Mouse (Mus musculus) cortical plate, adult 2 months (tissue): ENCODE results near the gene Tmem132e. TPM values are rescaled to one million over a fixed set of nuclear protein-coding genes. Genes with fewer than 3 reads are reported as not detected.

Experiments used
- H3K27ac ChIP-seq: fragments of 200-500 bp; 2 replicates; pipeline ENCODE4 v1.5.1; 2012; ENCODE audit warnings: low read length, control low read depth, inconsistent platforms; ENCODE audit not compliant: insufficient read depth
- H3K4me1 ChIP-seq: fragments of 200-500 bp; 2 replicates; pipeline ENCODE4 v1.6.1; 2011; ENCODE audit warnings: low read length; ENCODE audit not compliant: control insufficient read depth, insufficient read depth
- H3K4me3 ChIP-seq: fragments of 200-500 bp; 2 replicates; pipeline ENCODE4 v1.5.1; 2011; ENCODE audit warnings: mild to moderate bottlenecking, low read length, control low read depth; ENCODE audit not compliant: insufficient read depth
- CTCF ChIP-seq: fragments of 200-500 bp; IDR thresholded peaks from 2 replicates; pipeline ENCODE4 v1.5.1; 2011; ENCODE audit warnings: mild to moderate bottlenecking, control low read depth, low read length; ENCODE audit not compliant: insufficient read depth; ENCODE audit errors: extremely low read depth
- POLR2A ChIP-seq: fragments of 200-500 bp; IDR thresholded peaks from 2 replicates; pipeline ENCODE4 v1.6.1; 2011; ENCODE audit warnings: mild to moderate bottlenecking, low read length, control low read depth; ENCODE audit not compliant: insufficient read depth; ENCODE audit errors: extremely low read depth
- polyA plus RNA-seq: library from polyadenylated mRNA; depleted of rRNA; stranded (reverse); fragments of >200 nt; gene quantifications from 2 replicates; pipeline ENCODE4 v1.2.3, GENCODE M21; 2012

The Tmem132e gene
- polyA plus RNA-seq, 1 experiment, result 10.3 TPM

DNA sequence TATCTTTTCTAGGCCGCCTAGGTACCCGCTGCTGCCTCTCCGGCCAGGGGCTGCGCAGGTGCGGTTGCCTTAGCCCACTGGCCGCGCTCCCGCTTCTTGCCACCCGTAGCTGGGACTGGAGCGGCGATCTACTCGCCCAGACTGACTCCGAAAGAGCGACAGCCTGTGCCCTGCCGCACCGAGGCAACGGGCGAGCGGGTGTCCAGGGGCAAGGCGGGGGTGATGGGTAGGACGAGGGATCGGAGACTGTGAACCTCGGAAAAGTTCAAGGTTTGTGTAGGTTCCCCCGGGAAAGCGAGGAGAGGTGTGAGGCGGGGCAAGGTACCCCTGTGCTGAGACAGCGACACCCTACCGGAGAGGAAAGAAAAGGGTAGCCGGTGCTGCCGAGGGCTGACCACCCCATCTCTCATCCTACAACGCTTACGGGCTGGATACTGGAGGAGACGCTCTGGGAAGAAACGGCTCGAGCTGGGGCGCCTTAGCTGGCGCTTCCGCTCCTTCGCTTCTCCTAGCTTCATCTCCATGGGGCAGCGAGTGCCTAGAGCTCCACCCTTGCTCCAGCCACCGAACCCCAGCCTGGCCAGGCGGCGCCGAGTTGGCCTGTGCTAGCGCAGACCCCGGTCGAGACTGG lies 874 bp upstream of the Tmem132e start:
- H3K4me3 ChIP-seq, result peak overlapping the region; percentile 59
- H3K27ac ChIP-seq, result no peak overlapping the region
- H3K4me1 ChIP-seq, result no peaks in the 10 kb centered on the region
- TF ChIP-seq POLR2A, result no peak
- no peak for TF ChIP-seq CTCF

DNA sequence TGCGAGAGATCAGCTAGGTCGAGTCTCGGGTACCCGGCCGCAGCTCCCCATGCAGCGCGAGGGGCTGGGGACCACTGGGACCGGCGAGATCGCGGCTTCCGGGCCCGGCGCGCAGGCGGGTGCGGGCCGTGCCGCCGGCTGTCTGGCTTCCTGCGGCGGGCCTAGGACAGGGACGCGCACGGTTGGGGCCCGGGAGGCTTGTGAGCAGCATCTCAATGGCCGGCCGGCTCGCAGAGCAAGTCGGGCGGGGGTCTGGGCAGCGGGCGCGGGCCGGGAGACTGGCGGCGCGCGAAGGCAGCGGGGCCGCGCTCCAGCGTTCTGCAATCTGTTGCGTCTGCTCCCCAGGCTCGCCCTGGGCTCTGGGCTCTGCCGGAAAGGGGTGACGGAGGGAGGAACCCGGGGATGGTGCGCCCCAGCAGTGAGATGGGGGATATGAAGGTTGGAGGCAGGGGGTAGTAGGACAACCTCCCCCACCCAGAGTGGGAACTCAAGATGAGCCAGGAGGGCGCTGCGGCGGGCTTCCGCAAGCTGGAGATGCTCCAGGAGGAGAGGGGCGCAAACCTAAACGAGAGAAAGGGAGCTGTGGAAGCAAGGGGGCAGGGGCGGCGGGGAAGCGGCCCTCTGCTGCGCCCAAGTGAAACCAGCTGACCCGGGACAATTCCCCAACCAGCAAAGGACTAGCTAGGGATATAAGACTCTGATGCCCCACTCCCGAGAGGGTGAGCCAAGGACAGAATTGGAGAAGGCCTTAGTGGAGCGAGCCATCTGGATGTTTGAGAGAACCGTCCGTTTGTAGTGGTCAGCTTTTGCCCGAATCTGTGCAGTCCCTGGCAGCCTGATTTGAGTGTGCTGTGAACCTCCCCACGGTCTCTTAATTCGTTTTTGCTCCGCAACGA lies 944 bp downstream of the Tmem132e start:
- no peak for TF ChIP-seq POLR2A
- no peak for TF ChIP-seq CTCF
- Histone ChIP-seq H3K4me1 (no peaks in the 10 kb centered on the region), H3K27ac (no peak overlapping the region), H3K4me3 (peak overlapping the region; percentile 59)

DNA sequence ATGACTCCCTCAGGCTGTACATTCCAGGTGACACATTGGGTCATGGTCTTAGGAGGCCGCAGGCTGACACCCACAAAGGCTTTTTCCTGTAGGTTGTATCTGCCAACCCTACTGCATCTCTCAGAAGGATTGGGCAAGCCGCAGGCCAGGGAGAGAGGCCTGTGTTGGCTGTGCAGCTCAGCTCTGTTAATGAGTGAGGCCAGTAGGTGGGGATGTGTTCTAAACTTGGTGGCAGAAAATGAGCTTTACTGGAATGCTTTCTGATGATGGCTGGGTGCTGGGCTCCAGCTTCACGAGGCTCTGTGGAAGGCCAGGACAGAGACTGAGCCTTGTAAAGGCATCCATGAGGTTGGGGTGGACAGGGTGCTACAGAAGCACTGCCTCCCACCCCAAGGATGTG lies 3.6 kb downstream of the Tmem132e start:
- TF ChIP-seq POLR2A, result no peak
- TF ChIP-seq CTCF, result peak; percentile 42
- no peak overlapping the region for H3K4me3 ChIP-seq
- no peak overlapping the region for H3K27ac ChIP-seq
- no peaks in the 10 kb centered on the region for H3K4me1 ChIP-seq

DNA sequence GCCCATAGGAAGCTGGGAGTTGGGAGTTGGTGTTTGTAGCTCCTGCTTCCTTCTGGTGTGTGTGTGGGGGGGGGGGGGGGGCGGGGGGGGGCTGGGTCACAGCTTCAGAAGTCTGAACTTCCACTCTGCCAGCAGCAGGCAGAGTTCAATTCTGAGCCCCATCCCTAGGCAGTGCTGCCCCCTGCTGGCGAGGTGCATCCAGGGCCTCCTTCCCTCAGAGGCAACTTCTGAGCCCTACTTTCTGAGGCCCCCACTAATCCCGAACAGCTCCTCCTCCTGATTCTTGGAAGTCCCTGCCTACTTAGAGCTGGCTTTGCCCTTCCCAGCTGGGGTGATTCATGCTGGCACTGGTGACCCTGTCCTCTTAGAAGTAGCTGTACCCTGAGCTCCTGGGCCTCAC lies 10.9 kb downstream of the Tmem132e start:
- H3K27ac ChIP-seq, result no peak overlapping the region
- TF ChIP-seq CTCF, result peak; percentile 42
- no peak for TF ChIP-seq POLR2A
- no peak overlapping the region for H3K4me3 ChIP-seq
- H3K4me1 ChIP-seq, result no peaks in the 10 kb centered on the region

DNA sequence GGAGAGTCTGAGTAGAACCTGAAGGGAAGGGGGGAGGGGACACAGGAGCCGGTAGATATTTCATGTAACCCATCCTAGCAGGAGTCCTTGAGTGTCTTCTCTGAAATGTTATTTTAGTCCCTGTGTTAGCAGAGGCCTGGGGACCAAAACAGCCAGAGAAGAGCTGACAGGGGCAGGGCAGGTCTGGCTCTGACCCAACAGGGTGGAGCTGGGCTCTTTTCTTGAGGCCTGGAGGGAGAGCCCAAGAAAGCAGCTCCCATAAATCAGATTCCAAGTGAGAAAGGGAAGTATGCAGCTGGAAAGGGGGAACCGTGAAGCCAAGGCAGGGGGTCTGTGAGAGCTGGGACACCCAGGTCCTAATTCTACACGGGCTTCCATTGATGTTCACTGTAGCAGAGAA lies 16.9 kb downstream of the Tmem132e start:
- no peaks in the 10 kb centered on the region for H3K4me1 ChIP-seq
- TF ChIP-seq CTCF (no peak), POLR2A (no peak)
- no peak overlapping the region for H3K27ac ChIP-seq
- H3K4me3 ChIP-seq, result no peak overlapping the region

DNA sequence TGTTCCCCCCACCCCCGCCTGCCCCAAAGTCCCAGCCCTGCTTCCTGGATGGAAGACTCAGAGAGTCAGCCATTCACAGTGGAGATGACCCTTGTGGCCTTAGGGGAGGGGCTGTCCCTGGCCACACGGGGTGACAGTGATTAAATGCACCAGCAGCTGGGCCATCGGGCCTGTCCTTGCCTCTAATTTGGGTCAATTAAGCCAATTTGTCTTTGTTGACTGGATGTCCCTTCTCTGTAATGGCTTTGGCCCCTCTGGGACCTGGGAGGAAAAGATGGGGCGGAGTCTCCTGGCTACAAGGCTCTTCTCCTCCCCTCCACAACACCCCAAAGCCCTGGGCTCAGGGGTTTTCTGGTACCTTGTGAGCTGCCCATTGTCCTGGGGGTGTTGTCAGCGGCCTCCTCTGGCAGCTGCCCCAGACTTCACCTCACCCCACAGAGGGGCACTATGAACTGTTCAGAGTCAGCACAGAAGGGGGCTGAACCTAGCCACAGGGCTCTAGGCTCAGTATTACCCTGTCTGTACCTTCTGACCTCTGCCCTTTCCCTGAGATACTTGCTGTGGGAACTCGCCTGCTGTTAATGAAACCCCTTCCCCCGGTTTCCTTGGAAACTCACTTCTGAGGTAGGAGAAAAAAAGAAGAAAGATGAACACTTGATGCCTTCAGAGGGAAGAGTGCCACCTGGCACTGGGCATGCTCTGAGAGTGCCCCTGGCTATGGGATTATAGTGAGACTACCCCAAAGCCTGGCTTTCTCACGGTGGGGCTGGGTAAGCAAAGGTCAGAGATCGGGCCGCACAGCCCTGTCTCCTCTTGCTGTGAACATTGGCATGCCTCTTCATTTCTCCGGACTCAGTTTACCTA lies 17.9 kb downstream of the Tmem132e start:
- TF ChIP-seq CTCF, result no peak
- TF ChIP-seq POLR2A, result no peak

DNA sequence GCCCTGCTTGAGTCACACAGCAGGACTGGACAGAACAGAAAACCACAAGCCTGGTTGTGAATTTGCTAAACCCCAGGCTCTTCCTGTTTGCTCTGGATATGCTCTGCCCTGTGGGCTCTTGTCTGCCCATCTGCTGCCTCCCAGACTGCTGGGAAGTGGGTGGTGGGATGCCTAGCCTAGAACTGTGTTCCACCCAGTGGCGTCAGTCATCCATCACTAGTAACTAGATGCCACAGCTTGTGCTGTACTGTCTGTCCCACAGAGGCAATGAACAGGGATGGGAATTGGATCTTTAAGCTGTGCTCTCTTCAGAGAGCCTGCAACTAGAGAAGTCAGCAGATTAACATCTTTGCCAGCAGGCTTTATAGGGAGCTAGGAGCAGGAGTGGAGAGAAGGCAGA lies 23.8 kb downstream of the Tmem132e start:
- Histone ChIP-seq H3K4me3 (no peak overlapping the region), H3K27ac (no peak overlapping the region), H3K4me1 (no peaks in the 10 kb centered on the region)
- TF ChIP-seq POLR2A (no peak), CTCF (no peak)

More for the DNA sequence above, 17.9 kb downstream of the Tmem132e start:
- Histone ChIP-seq H3K4me1 (no peaks in the 10 kb centered on the region), H3K4me3 (no peak overlapping the region), H3K27ac (no peak overlapping the region)

DNA sequence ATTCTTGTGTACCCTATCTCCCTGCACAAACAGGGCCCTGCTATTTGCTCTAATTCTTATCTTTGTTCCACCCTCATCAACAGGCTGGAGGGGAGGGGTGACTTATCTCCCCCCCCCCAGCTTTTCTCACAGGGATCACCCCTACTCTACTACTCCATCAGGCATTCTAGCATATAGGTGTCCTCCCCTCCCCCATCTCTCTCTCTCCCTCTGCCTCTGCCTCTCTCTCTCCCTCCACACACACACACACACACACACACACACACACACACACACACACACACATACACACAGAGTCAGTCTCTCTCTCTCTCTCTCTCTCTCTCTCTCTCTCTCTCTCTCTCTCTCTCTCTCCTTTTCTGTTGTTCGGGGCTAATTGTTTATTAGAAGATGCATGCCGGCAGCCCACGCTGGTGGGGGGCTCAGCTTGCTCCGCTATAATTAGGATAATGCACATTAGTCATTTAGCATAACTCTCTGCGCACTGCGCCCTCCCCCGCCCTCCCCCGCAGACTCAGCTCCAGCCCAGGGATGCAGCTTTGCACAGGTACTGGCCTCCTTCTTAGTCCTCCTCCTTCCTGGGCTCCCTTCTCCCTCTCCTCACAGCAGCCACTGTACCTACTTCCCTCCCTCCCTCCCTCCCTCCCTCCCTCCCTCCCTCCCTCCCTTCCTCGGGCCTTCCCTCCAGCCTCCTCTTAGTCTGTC lies 29.8 kb downstream of the Tmem132e start:
- no peak overlapping the region for H3K27ac ChIP-seq

DNA sequence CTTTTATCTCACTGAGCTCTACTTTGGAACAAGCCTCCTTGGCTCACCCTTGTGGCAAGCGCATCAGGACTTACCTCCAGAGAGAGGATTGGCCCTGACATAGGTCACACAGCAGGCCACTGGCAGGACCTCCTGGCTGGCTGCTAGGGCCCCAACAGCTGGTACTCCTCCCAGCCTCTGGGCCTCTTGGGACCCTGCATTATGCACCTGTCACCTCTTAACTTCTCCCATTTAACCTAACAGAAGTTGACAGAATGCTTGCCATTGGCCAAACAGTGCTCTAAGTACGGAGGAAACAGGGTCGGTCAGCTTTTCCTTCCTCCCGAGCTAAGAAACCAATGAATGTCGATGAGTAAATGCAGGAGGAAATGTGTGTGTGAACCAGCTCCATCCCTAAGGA lies 33.2 kb downstream of the Tmem132e start:
- no peak overlapping the region for H3K4me3 ChIP-seq
- H3K27ac ChIP-seq, result no peak overlapping the region
- TF ChIP-seq POLR2A, result no peak
- TF ChIP-seq CTCF, result no peak
- no peaks in the 10 kb centered on the region for H3K4me1 ChIP-seq

More for the DNA sequence above, 29.8 kb downstream of the Tmem132e start:
- TF ChIP-seq POLR2A (no peak), CTCF (no peak)
- Histone ChIP-seq H3K4me1 (no peaks in the 10 kb centered on the region), H3K4me3 (no peak overlapping the region)
